Mouse (Mus musculus) hindbrain, embryonic 11.5 days (tissue): ENCODE results near the gene Zkscan17. TPM values are rescaled to one million over a fixed set of nuclear protein-coding genes. Genes with fewer than 3 reads are reported as not detected.

Experiments used
- polyA plus RNA-seq: library from polyadenylated mRNA; unstranded; fragments of >200 nt; fragmentation: Nextera tagmentation; extraction: Ambion mirVana; gene quantifications from 2 replicates; pipeline ENCODE4 v1.2.1, GENCODE M21; 2014

Zkscan17 gene
- polyA plus RNA-seq, 1 experiment from 2014 or later = 17.1 TPM

Other genes with a start within 250 kb of the Zkscan17 start
- 3.9 and 4.0 TPM in 2 replicates for gene Wnt3a, start 236.0 kb downstream of the Zkscan17 start, polyA plus RNA-seq
- gene Wnt9a, start 219.8 kb downstream of the Zkscan17 start, polyA plus RNA-seq = 2.7 and 3.8 TPM in 2 replicates
- not detected in 2 replicates for gene Prss38, start 151.1 kb downstream of the Zkscan17 start, polyA plus RNA-seq
- 12.2 and 13.0 TPM in 2 replicates for gene Jmjd4, start 76.7 kb downstream of the Zkscan17 start, polyA plus RNA-seq
- gene Snap47, start 75.6 kb downstream of the Zkscan17 start, polyA plus RNA-seq = 183 and 195 TPM in 2 replicates
- gene Zfp867, start 54.3 kb downstream of the Zkscan17 start, polyA plus RNA-seq = 12.0 and 13.3 TPM in 2 replicates
- 0.08 and 0.26 TPM in 2 replicates for gene Nlrp3, start 14.8 kb upstream of the Zkscan17 start, polyA plus RNA-seq
- gene Olfr222, start 49.5 kb upstream of the Zkscan17 start, polyA plus RNA-seq = not detected in 2 replicates
- gene Olfr223, start 66.5 kb upstream of the Zkscan17 start, polyA plus RNA-seq = not detected in 2 replicates
- 49.7 and 62.9 TPM in 2 replicates for gene Mprip, start 134.6 kb upstream of the Zkscan17 start, polyA plus RNA-seq